Mouse (Mus musculus) megakaryocyte, embryonic 14.5 days (primary cell): ENCODE measurements around the gene C2cd5. TPM values are rescaled to one million over a fixed set of nuclear protein-coding genes. Genes with fewer than 3 reads are reported as not detected.

Experiments
- H3K27me3 ChIP-seq: replicated peaks from 2 replicates; pipeline ENCODE3; 2012; ENCODE audit warnings: inconsistent platforms
- H3K36me3 ChIP-seq: replicated peaks from 2 replicates; pipeline ENCODE3; 2012; ENCODE audit warnings: low read length, inconsistent platforms, mixed read lengths
- H3K4me1 ChIP-seq: 2 replicates; pipeline ENCODE4 v1.6.1; 2012; ENCODE audit warnings: inconsistent platforms
- H3K4me3 ChIP-seq: replicated peaks from 2 replicates; pipeline ENCODE3; 2012; ENCODE audit warnings: moderate library complexity, mild to moderate bottlenecking, inconsistent platforms
- H3K9me3 ChIP-seq: 2 replicates; pipeline ENCODE4 v1.6.1; 2012; ENCODE audit warnings: inconsistent platforms
- FLI1 ChIP-seq: IDR thresholded peaks from 2 replicates; pipeline ENCODE4 v1.6.1; 2012; ENCODE audit warnings: low read length, inconsistent platforms, mixed read lengths
- GATA1 ChIP-seq: IDR thresholded peaks from 3 replicates; pipeline ENCODE4 v1.6.1; 2012; ENCODE audit warnings: mixed read lengths, low read length, inconsistent platforms, borderline replicate concordance
- polyA plus RNA-seq: library from polyadenylated mRNA; stranded (reverse); fragments of >175 nt; gene quantifications from 2 replicates; pipeline ENCODE4 v1.2.3, GENCODE M21; 2012; ENCODE audit warnings: low replicate concordance; ENCODE audit not compliant: insufficient read depth

C2cd5 gene
- polyA plus RNA-seq, 1 experiment = 6.7 TPM

DNA sequence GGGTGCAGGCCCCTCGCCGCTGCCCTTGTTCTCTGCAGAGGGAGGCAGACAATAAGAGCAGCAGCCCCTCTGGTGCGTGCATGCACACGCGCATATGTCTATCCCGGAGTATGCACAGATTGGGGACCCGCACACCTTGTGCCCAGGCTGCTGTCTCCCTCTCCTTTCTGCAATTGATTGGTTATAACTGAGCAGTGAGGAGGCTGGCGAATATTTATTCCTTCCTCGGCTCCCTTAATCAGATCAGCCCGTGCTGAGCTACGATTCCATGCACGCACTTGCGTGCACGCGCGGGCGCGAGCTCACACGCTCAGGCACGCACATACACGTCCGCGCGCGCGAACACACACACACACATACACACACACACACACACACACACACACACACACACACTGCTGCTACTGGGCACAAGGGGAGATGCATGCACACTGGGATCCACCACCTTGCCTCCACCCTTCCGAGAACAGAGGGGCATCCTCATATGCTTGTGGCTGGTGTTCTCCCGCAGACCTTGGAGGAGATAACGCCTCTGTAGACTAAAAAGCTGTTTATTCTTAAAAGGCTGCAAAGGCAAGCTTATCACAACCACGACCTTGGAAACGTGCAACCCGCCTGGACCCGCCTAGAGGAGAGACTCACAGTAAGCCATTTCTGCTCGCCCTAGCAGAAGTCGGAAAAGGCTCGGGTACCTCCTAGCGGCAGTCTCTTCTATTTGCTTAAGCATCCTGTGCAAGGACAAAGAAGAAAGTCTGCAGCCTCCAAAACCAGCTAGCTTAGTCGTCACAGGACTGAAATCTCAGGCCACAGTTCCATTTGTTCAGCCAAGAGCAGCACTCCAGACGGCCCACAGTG is 135.2 kb downstream of the C2cd5 start:
- H3K4me1 ChIP-seq = peaks cover 23% of the 10 kb centered on the region
- H3K9me3 ChIP-seq = peaks cover 10% of the 10 kb centered on the region
- H3K4me3 ChIP-seq = peak overlapping the region; percentile 93
- H3K27me3 ChIP-seq = peaks cover 62% of the 10 kb centered on the region
- TF ChIP-seq FLI1 = no peak
- TF ChIP-seq GATA1 = no peak
- H3K36me3 ChIP-seq = no peaks in the 10 kb centered on the region

DNA sequence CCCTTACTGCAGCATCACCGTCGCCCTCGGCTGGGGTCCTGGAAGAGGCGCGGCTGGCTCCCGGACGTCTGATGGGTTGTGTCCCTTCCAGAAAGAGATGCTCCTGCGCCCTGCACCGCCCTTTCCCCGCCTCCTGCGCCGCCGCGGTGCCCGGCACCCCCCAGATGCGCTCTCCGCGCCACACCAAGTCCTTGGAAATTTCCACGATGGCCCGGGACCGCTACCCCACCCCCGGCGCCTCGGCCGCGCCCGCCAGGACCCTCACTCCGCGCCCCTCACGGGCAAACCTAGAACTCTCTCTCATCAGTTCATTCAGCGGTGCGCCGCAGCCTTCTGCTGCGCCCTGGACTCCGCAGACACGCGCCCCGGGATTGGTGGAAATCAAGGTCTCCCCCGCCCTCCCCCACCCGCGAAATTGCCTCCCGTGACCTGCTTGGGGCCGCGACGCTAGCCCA is 135.8 kb downstream of the C2cd5 start, which contains the start of gene St8sia1:
Gene St8sia1, minus strand, starts transcription at position 377 of the 455 bp plus-strand sequence.
- peak within 1 kb of the TSS; percentile 93 for H3K4me3 ChIP-seq
- peaks cover 10% of the 10 kb centered on the region for H3K9me3 ChIP-seq
- peaks cover 63% of the 10 kb centered on the region for H3K27me3 ChIP-seq
- TF ChIP-seq FLI1 = no peak
- no peak for TF ChIP-seq GATA1
- no peaks in the 10 kb centered on the region for H3K36me3 ChIP-seq
- H3K4me1 ChIP-seq = peaks cover 23% of the 10 kb centered on the region

- peaks cover 10% of the 10 kb centered on the region for H3K9me3 ChIP-seq
- H3K4me1 ChIP-seq = peaks cover 23% of the 10 kb centered on the region
- peak overlapping the region; percentile 93 for H3K4me3 ChIP-seq
- no peaks in the 10 kb centered on the region for H3K36me3 ChIP-seq
- TF ChIP-seq GATA1 = no peak
- no peak for TF ChIP-seq FLI1
- peaks cover 63% of the 10 kb centered on the region for H3K27me3 ChIP-seq
Measured at GRCm38 (mm10) chr6:142963480-142964075, 136.4 kb downstream of the C2cd5 start.

DNA sequence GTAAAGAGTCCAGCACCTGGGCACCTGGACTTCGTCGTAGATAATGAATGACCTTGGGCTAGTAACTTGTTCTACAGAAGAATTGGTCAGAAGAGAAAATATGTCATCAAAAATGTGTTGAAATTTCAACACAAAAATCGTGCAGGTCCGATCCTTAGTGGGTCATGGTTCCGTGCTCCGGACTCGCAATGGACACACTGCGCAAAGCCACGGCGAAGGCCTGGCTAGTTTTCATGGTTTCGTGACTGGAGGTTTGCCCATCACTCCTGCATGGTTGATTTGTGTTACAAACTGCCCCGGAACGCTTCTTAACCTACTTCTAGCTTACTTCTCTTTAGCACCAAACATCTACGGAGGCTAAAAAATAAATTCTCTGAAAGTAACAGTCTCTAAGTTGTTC is 137.1 kb downstream of the C2cd5 start:
- H3K27me3 ChIP-seq = peaks cover 69% of the 10 kb centered on the region
- no peak for TF ChIP-seq GATA1
- TF ChIP-seq FLI1 = no peak
- H3K4me3 ChIP-seq = no peak overlapping the region
- H3K36me3 ChIP-seq = no peaks in the 10 kb centered on the region
- H3K9me3 ChIP-seq = peaks cover 10% of the 10 kb centered on the region
- peaks cover 23% of the 10 kb centered on the region for H3K4me1 ChIP-seq

DNA sequence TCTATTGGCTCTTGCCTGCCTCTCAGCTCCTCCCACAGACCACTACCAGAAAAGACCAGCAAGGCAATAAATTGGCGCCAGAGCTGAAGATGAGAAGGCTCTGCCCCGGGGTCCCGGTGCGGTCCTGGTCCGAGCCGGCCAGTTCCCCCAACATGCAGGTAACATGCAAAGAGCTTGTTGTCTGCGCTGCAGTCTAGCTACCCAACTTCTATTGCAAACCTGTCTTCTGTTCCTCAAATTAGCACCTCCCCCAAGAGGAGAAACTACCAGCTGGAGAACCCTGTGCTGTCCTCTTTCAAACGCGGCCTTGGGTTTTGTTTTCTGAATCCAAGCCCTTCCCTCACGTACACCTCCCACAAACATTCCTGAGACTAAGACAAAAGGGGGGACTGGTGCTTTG is 137.5 kb downstream of the C2cd5 start:
- Histone ChIP-seq H3K4me3 (no peak overlapping the region), H3K27me3 (peaks cover 68% of the 10 kb centered on the region), H3K4me1 (peaks cover 22% of the 10 kb centered on the region), H3K36me3 (no peaks in the 10 kb centered on the region), H3K9me3 (peaks cover 10% of the 10 kb centered on the region)
- TF ChIP-seq GATA1 (no peak), FLI1 (no peak)

DNA sequence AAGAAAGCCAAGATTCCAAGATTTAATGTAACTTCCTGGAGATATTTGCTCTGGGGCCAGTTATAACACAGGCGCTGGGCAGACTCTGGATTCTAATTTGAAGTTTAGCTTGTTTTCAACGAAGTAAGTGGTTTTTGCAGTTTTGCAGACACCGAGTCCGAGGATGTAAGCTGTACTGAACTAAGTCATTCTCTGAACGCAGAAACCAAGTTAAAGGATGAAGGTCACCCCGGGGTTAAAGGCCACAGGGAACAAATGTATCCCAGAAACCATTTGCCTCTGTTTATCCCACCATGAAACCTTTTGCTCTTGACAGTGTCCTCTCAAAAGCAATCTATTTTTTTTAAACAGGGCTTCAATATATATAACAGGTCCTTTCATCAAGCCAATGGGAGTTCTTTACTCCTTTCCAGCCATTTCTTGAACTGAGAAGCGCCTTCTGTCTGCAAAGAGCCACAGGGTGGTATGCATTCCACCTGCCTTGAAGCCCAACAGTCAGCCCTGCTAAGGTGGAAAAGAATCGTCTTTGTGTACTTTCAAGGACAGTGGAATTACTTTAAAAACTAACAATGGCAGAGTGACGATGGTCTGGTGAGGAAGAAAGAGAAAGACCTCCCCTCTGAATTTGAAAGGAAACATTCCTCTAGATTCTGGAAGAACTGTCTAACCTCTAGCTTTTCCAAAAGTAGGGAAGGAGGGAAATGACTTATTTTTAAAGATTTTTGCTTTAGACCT is 138.1 kb downstream of the C2cd5 start:
- peaks cover 65% of the 10 kb centered on the region for H3K27me3 ChIP-seq
- TF ChIP-seq FLI1 (no peak), GATA1 (no peak)

More for the DNA sequence above, 138.1 kb downstream of the C2cd5 start:
- Histone ChIP-seq H3K4me1 (peaks cover 21% of the 10 kb centered on the region), H3K9me3 (peaks cover 10% of the 10 kb centered on the region), H3K4me3 (no peak overlapping the region), H3K36me3 (no peaks in the 10 kb centered on the region)

Other genes with a start within 250 kb of the C2cd5 start
- gene St8sia1, start 135.7 kb downstream of the C2cd5 start, polyA plus RNA-seq = 0.04 and 0.17 TPM in 2 replicates
- 3.1 and 12.0 TPM in 2 replicates for gene Etnk1, start 67.1 kb upstream of the C2cd5 start, polyA plus RNA-seq